In the genomic region with DNA sequence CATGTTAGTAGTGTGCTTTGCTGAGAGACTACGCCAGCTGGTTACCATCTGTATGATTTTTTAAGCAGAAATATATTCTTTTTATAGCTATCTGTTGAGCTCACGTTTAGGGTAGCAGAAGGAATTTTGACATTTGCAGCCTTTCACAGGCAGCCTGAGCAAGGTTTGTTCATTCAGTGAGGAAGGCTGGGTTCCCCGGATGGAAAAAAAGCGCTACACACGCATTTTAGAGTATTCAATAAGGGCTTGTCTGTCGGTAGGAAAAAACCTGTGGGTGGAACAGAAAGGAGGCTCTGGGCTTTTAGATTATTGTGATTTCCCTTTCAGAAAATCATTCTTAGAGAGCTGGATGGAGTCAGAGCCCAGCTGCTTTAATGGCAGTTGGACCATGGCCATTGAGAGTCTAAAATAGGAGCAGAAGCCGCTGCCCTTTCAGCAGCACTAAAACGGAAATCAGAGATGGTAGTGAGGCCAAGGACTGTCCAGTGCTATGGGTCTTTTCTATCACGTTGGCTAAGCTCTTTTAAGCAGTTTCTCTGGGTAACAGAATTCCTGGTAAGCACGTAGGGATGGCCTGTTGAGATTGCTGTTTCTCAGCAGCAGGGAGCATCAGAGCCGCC, we compare ENCODE assay signal across 11 mouse cellular contexts. TPM values are rescaled to one million over a fixed set of nuclear protein-coding genes. Genes with fewer than 3 reads are reported as not detected.
DNase-seq lines count a peak whose midpoint lies in the region; ATAC-seq lines count a peak whose summit lies in the region.
"Had no signal": no experiment of that assay in that cellular context is flagged by ENCODE, and none has a peak within 500 bp of the region (broad histone marks: within the 10 kb centered on the region; RNA-seq: fewer than 3 reads in every experiment).

No protein-coding gene starts in this region.

- H3K4me3 ChIP-seq in heart, embryonic 10.5 days = no peak overlapping the region
- H3K4me3 ChIP-seq in brown adipose tissue, adult 24 weeks (ENCODE audit: insufficient read depth, low read depth, low read length) = no peak overlapping the region
- H3K4me3 ChIP-seq in heart, embryonic 16.5 days (ENCODE audit: low read length) = no peak overlapping the region
- H3K4me3 ChIP-seq in limb, embryonic 15.5 days = no peak overlapping the region
- H3K4me3 ChIP-seq: embryonic facial prominence, embryonic 15.5 days had no signal

- H3K27me3 ChIP-seq in heart, embryonic 10.5 days (ENCODE audit: insufficient read depth, poor library complexity, severe bottlenecking) = no peaks in the 10 kb centered on the region
- no peaks in the 10 kb centered on the region for H3K27me3 ChIP-seq in heart, embryonic 16.5 days (ENCODE audit: control insufficient read depth, insufficient read depth, low read length)
- H3K27me3 ChIP-seq in limb, embryonic 15.5 days = no peaks in the 10 kb centered on the region
- H3K27me3 ChIP-seq: embryonic facial prominence, embryonic 15.5 days had no signal

- no peak overlapping the region for H3K27ac ChIP-seq in heart, embryonic 10.5 days
- H3K27ac ChIP-seq in brown adipose tissue, adult 24 weeks (replicated peaks; ENCODE audit: low read depth, low read length) = 0 out of 2 replicates have a peak overlapping the region, but pooled peaks have one; percentile 8
- H3K27ac ChIP-seq in heart, embryonic 16.5 days (ENCODE audit: low read length) = peak overlapping the region; percentile 1; the same call in 1 of the 2 replicates
- H3K27ac ChIP-seq in limb, embryonic 15.5 days = peak overlapping the region; percentile 47
- H3K27ac ChIP-seq: macrophage had no signal

- peaks cover 23% of the 10 kb centered on the region for H3K36me3 ChIP-seq in heart, embryonic 10.5 days
- peaks cover 12% of the 10 kb centered on the region for H3K36me3 ChIP-seq in heart, embryonic 16.5 days (ENCODE audit: control insufficient read depth, insufficient read depth)
- peaks cover 23% of the 10 kb centered on the region for H3K36me3 ChIP-seq in limb, embryonic 15.5 days

- ATAC-seq in heart, embryonic 16.5 days (replicated peaks; ENCODE audit: extremely low read depth, insufficient read depth, low FRiP score) = no peak
- ATAC-seq in limb, embryonic 15.5 days (ENCODE audit: insufficient number of reproducible peaks, low FRiP score, low TSS enrichment, low read depth) = no peak

- peak; percentile 19 for DNase-seq in heart, adult 8-10 months (ENCODE audit: low spot score)
- DNase-seq in heart, embryonic 10.5 days (ENCODE audit: low spot score) = no peak
- DNase-seq in urinary bladder, postnatal 10 days (ENCODE audit: low spot score) = no peak
- no peak for DNase-seq in cerebellum, postnatal 10 days
- no peak for DNase-seq in cerebellum, adult 11 months

- WGBS in heart, embryonic 10.5 days = 78% methylated on average over 11 of the region's 11 CpGs
- WGBS in heart, embryonic 16.5 days = 51% methylated on average over 11 of the region's 11 CpGs
- 57% methylated on average over 11 of the region's 11 CpGs for WGBS in limb, embryonic 15.5 days

- H3K4me1 ChIP-seq in heart, embryonic 10.5 days = no peaks in the 10 kb centered on the region
- H3K4me1 ChIP-seq in brown adipose tissue, adult 24 weeks (ENCODE audit: control insufficient read depth, insufficient read depth, insufficient read length, low read length) = peaks cover 6% of the 10 kb centered on the region
- H3K4me1 ChIP-seq in heart, embryonic 16.5 days (ENCODE audit: control insufficient read depth, insufficient read depth, low read length) = peaks cover 11% of the 10 kb centered on the region
- peaks cover 19% of the 10 kb centered on the region; the same call in 1 of the 2 replicates for H3K4me1 ChIP-seq in limb, embryonic 15.5 days
- H3K4me1 ChIP-seq: embryonic facial prominence, embryonic 15.5 days had no signal

- H3K9me3 ChIP-seq in heart, embryonic 10.5 days = no peaks in the 10 kb centered on the region
- H3K9me3 ChIP-seq in heart, embryonic 16.5 days (replicated peaks; ENCODE audit: control insufficient read depth, low read length) = no peaks in the 10 kb centered on the region
- H3K9me3 ChIP-seq in limb, embryonic 15.5 days = no peaks in the 10 kb centered on the region
- H3K9me3 ChIP-seq: embryonic facial prominence, embryonic 15.5 days had no signal

- H3K4me2 ChIP-seq in heart, embryonic 16.5 days (ENCODE audit: low read depth, low read length) = no peak overlapping the region
- no peak overlapping the region for H3K4me2 ChIP-seq in limb, embryonic 15.5 days
- H3K4me2 ChIP-seq: embryonic facial prominence, embryonic 15.5 days had no signal

- H3K9ac ChIP-seq in heart, embryonic 16.5 days (ENCODE audit: low read length) = no peak overlapping the region
- H3K9ac ChIP-seq in limb, embryonic 15.5 days = no peak overlapping the region
- H3K9ac ChIP-seq: embryonic facial prominence, embryonic 15.5 days had no signal

RNA-seq across cellular contexts. Expression of a gene that starts 10.5 kb away (rescaled TPM):
- total RNA-seq in heart, adult 8-10 months (2022) = not detected
- polyA plus RNA-seq in heart, embryonic 10.5 days (2016; fragmentation: Nextera tagmentation; extraction: Ambion mirVana) = 0.15 and 0.64 TPM in 2 replicates
- not detected in 2 replicates for polyA plus RNA-seq in brown adipose tissue, adult 24 weeks (2012; ENCODE audit: insufficient read depth, insufficient read length, missing spikeins)
- polyA plus RNA-seq in heart, embryonic 16.5 days (2015; fragmentation: Nextera tagmentation; extraction: Ambion mirVana) = 1.7 and 3.3 TPM in 2 replicates
- polyA plus RNA-seq in limb, embryonic 15.5 days (2015; fragmentation: Nextera tagmentation; extraction: Ambion mirVana) = 0.22 and 0.46 TPM in 2 replicates
- total RNA-seq: MEL had no signal
- polyA plus RNA-seq: macrophage had no signal

RNA-seq across cellular contexts. Expression of a gene that starts 38.3 kb away (rescaled TPM):
- 10 to 100 TPM; 14.0 to 18.9 (median 16.1) TPM for total RNA-seq in heart, adult 8-10 months (2022)
- 23.3 and 25.6 TPM in 2 replicates for polyA plus RNA-seq in heart, embryonic 10.5 days (2016; fragmentation: Nextera tagmentation; extraction: Ambion mirVana)
- polyA plus RNA-seq in brown adipose tissue, adult 24 weeks (2012; ENCODE audit: insufficient read depth, insufficient read length, missing spikeins) = 10.4 and 12.5 TPM in 2 replicates
- 12.8 and 14.2 TPM in 2 replicates for polyA plus RNA-seq in heart, embryonic 16.5 days (2015; fragmentation: Nextera tagmentation; extraction: Ambion mirVana)
- 20.8 and 23.1 TPM in 2 replicates for polyA plus RNA-seq in limb, embryonic 15.5 days (2015; fragmentation: Nextera tagmentation; extraction: Ambion mirVana)
